Comparison of ENCODE assay signal across 8 mouse cellular contexts in the genomic region with DNA sequence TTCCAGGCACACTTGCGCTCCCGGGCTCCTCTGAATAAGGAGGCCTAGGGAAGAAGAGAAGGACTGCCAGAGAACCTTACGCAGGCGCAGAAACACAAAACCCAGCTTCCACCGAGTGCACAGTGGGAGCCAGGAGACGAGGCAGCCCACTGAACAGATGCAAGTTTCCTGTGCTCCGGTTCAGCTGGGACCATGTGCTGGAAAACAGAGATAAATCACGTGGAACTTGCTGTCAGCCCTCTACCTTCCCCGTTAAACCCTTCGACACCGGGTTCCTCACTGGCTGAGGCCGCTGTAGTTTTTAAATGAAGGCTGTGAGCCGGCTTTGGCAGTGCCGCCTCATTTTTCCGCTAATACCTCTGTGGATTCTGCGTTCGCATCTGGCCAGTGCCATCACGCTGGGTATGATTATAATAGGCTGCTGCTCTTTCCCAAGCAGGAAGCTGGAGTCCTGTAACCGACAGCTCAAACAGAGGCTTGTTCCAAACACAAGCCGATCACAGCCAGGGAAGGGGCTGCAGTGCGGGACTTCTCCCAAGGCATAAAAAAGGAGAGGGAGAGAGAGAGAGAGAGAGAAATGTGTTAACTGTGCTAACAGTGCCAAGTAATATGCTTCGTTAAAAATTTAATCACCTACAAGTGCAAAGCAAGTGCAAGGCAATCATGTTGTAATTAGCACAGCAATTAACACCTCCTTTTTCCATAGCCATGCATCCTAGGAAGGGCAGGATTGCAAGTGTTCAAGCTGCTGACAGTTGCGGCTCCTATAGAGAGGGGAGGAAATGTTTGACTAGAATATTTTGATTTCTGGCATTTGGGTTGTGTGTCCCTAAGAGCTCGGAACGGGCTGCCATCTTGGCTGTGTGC.
DNase-seq lines count a peak whose midpoint lies in the region; ATAC-seq and TF ChIP-seq lines count a peak whose summit lies in the region.

No protein-coding gene starts in this region.

- no peak overlapping the region for H3K27ac ChIP-seq in kidney, adult 2 months (ENCODE audit: insufficient read depth, low read depth, low read length)
- H3K27ac ChIP-seq in embryonic facial prominence, embryonic 15.5 days (replicated peaks) = peak overlapping the region; percentile 39; the same call in 1 of the 2 replicates
- H3K27ac ChIP-seq in hindbrain, embryonic 16.5 days (ENCODE audit: low read depth, low read length) = peak overlapping the region; percentile 63
- H3K27ac ChIP-seq in olfactory bulb, adult 2 months (ENCODE audit: insufficient read depth, low read depth, low read length) = no peak overlapping the region

- no peaks in the 10 kb centered on the region for H3K27me3 ChIP-seq in kidney, adult 2 months (replicated peaks; ENCODE audit: control insufficient read depth, insufficient read depth, low read length)
- H3K27me3 ChIP-seq in embryonic facial prominence, embryonic 15.5 days = no peaks in the 10 kb centered on the region
- no peaks in the 10 kb centered on the region for H3K27me3 ChIP-seq in hindbrain, embryonic 16.5 days (replicated peaks; ENCODE audit: control insufficient read depth, insufficient read depth, low read length)

- H3K36me3 ChIP-seq in kidney, adult 2 months (ENCODE audit: control insufficient read depth, insufficient read depth, low read length) = no peaks in the 10 kb centered on the region
- no peaks in the 10 kb centered on the region for H3K36me3 ChIP-seq in embryonic facial prominence, embryonic 15.5 days
- no peaks in the 10 kb centered on the region for H3K36me3 ChIP-seq in hindbrain, embryonic 16.5 days (ENCODE audit: control insufficient read depth, insufficient read depth, low read length)

- TF ChIP-seq POLR2A in kidney, adult 2 months (IDR thresholded peaks at IDR 0.05; ENCODE audit: low read depth, low read length) = no peak
- no peak for TF ChIP-seq POLR2A in olfactory bulb, adult 2 months (IDR thresholded peaks at IDR 0.05; ENCODE audit: insufficient read depth, low read depth, low read length)

- intact Hi-C loops in left cerebral cortex, postnatal 10 days (cut with DNase I) = no loop called here

- DNase-seq in kidney, adult 9 months = peak; percentile 2
- DNase-seq in kidney, adult 2 months = no peak
- DNase-seq in left cerebral cortex, postnatal 10 days (ENCODE audit: extremely low spot score in 1 of 2, low spot score in 2 of 2) = peak; percentile 45 to 60
- no peak for DNase-seq in spleen, postnatal 36 days (ENCODE audit: low spot score in 2 of 2)
- DNase-seq in spleen, postnatal 10 days (ENCODE audit: low spot score in 2 of 2) = no peak

- H3K4me1 ChIP-seq in kidney, adult 2 months (ENCODE audit: control insufficient read depth, insufficient read depth, low read length) = no peaks in the 10 kb centered on the region
- peaks cover 8% of the 10 kb centered on the region; the same call in 1 of the 2 replicates for H3K4me1 ChIP-seq in embryonic facial prominence, embryonic 15.5 days
- H3K4me1 ChIP-seq in hindbrain, embryonic 16.5 days (ENCODE audit: control insufficient read depth, insufficient read depth, low read depth, low read length) = peaks cover 6% of the 10 kb centered on the region
- H3K4me1 ChIP-seq in olfactory bulb, adult 2 months (ENCODE audit: control insufficient read depth, insufficient read depth, low read length) = peaks cover 9% of the 10 kb centered on the region

- no peaks in the 10 kb centered on the region for H3K9me3 ChIP-seq in embryonic facial prominence, embryonic 15.5 days (replicated peaks)
- H3K9me3 ChIP-seq in hindbrain, embryonic 16.5 days (ENCODE audit: control insufficient read depth, low read length) = no peaks in the 10 kb centered on the region

- TF ChIP-seq CTCF in kidney, adult 2 months (conservative IDR thresholded peaks at IDR 0.05; ENCODE audit: insufficient read depth, insufficient read length, low read depth, low read length) = no peak
- no peak for TF ChIP-seq CTCF in olfactory bulb, adult 2 months (IDR thresholded peaks at IDR 0.05; ENCODE audit: insufficient read depth, low read depth, low read length)

- H3K4me2 ChIP-seq in embryonic facial prominence, embryonic 15.5 days (replicated peaks) = peak overlapping the region; percentile 53
- H3K4me2 ChIP-seq in hindbrain, embryonic 16.5 days (ENCODE audit: low read length) = peak overlapping the region; percentile 63

- H3K9ac ChIP-seq in embryonic facial prominence, embryonic 15.5 days = no peak overlapping the region
- H3K9ac ChIP-seq in hindbrain, embryonic 16.5 days (ENCODE audit: low read depth, low read length) = peak overlapping the region; percentile 56

- 22% methylated on average over 25 of the region's 25 CpGs for WGBS in kidney, adult 2 months
- 31% methylated on average over 25 of the region's 25 CpGs for WGBS in embryonic facial prominence, embryonic 15.5 days
- WGBS in hindbrain, embryonic 16.5 days = 20% methylated on average over 25 of the region's 25 CpGs
- 15% methylated on average over 25 of the region's 25 CpGs for WGBS in olfactory bulb, adult 2 months

- no peak overlapping the region for H3K4me3 ChIP-seq in kidney, adult 2 months (ENCODE audit: insufficient read depth, low read depth, low read length)
- H3K4me3 ChIP-seq in embryonic facial prominence, embryonic 15.5 days (replicated peaks) = peak overlapping the region; percentile 32
- H3K4me3 ChIP-seq in hindbrain, embryonic 16.5 days (ENCODE audit: low read length) = peak overlapping the region; percentile 39
- H3K4me3 ChIP-seq in olfactory bulb, adult 2 months (ENCODE audit: insufficient read depth, low read depth, low read length) = peak overlapping the region; percentile 8; the same call in 1 of the 2 replicates

- no peak; the same call in 1 of the 2 replicates for ATAC-seq in embryonic facial prominence, embryonic 15.5 days (ENCODE audit: insufficient number of reproducible peaks, low FRiP score, low TSS enrichment, low read depth)
- peak; percentile 92 for ATAC-seq in hindbrain, embryonic 16.5 days

Comparison
In these comparisons a context has a peak if more than half of its experiments do, and no peak if none do; other contexts are left out.
1. DNase-seq: peak in kidney, adult 9 months (single experiment) and left cerebral cortex, postnatal 10 days (2 of 2); none in kidney, adult 2 months (single experiment), spleen, postnatal 36 days (0 of 2) and spleen, postnatal 10 days (0 of 2).
2. H3K27ac ChIP-seq: peak in embryonic facial prominence, embryonic 15.5 days (single experiment) and hindbrain, embryonic 16.5 days (single experiment); none in kidney, adult 2 months (single experiment) and olfactory bulb, adult 2 months (single experiment).